Mouse (Mus musculus) E14TG2a.4 (cell line): ENCODE measurements around the gene Nenf.

Experiments used
- CTCF ChIP-seq: conservative IDR thresholded peaks from 2 replicates; pipeline ENCODE4 v1.5.1; 2014; ENCODE audit warnings: low read length
- NANOG ChIP-seq: IDR thresholded peaks from 2 replicates; pipeline ENCODE4 v1.6.1; 2014; ENCODE audit warnings: borderline replicate concordance, low read length, mixed read lengths
- POU5F1 ChIP-seq: IDR thresholded peaks from 2 replicates; pipeline ENCODE4 v1.6.1; 2014; ENCODE audit warnings: low read length, borderline replicate concordance

DNA sequence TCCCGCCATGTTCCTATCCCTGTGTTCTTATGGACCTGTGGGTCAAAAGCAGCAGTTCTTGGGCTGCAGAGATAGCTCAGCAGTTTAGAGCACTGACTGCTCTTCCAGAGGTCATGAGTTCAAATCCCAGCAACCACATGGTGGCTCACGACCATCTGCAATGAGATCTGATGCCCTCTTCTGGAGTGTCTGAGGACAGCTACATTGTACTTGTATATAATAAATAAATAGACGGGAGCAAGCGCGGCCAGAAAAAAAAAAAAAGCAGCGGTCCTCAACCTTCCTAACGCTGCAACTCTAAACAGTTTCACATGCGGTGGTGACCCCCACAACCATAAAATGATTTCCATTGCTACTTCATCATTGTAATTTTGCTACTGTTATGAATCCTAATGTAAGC is 1.2 kb downstream of the Nenf start:
- TF ChIP-seq CTCF = no peak
- no peak for TF ChIP-seq POU5F1
- no peak for TF ChIP-seq NANOG
